Mouse (Mus musculus) kidney, postnatal 36 days (tissue): ENCODE data around the gene Btnl10.
A peak's percentile ranks its signal among the peaks of the same experiment; 100 is the strongest.

Experiments used
- DNase-seq, 2 experiments: peaks; one replicate each; pipeline ENCODE4 v3.0.0; 2021 to 2022; ENCODE audit warnings: mixed read lengths in 2 of 2

Btnl10 gene

GRCm38 (mm10) chr11:58959921-58960465, 42.3 kb downstream of the Btnl10 start:
- DNase-seq, result peak; percentile 88 to 92

- DNase-seq, result no peak
Observed at GRCm38 (mm10) chr11:58961364-58962177, 43.9 kb downstream of the Btnl10 start.

GRCm38 (mm10) chr11:58963543-58963942, 45.8 kb downstream of the Btnl10 start:
- DNase-seq, result peak; percentile 67 to 88

- no peak for DNase-seq
Observed at GRCm38 (mm10) chr11:58964216-58964615, 46.5 kb downstream of the Btnl10 start.

- no peak for DNase-seq
Observed at GRCm38 (mm10) chr11:58965001-58965760, 47.5 kb downstream of the Btnl10 start.

- peak; percentile 46 to 66 for DNase-seq
Observed at GRCm38 (mm10) chr11:58967346-58967745, 49.6 kb downstream of the Btnl10 start.

- no peak for DNase-seq
Observed at GRCm38 (mm10) chr11:58968551-58968950, 50.8 kb downstream of the Btnl10 start.

- DNase-seq, result peak; percentile 43 to 51
Observed at GRCm38 (mm10) chr11:58969027-58969426, 51.3 kb downstream of the Btnl10 start.

GRCm38 (mm10) chr11:58969659-58970058, 52.0 kb downstream of the Btnl10 start:
- peak; percentile 73 to 76 for DNase-seq

GRCm38 (mm10) chr11:58970831-58971530, 53.3 kb downstream of the Btnl10 start:
- DNase-seq, result no peak

- DNase-seq, result no peak
Observed at GRCm38 (mm10) chr11:58971796-58972195, 54.1 kb downstream of the Btnl10 start.

GRCm38 (mm10) chr11:58974414-58974813, 56.7 kb downstream of the Btnl10 start:
- peak; percentile 37 to 74 for DNase-seq
